Mouse (Mus musculus) kidney, adult 18-20 months (tissue): ENCODE measurements around the gene Tmem262.
"Not testable (repeated sequence)": the region's sequence is repeated elsewhere in the genome, so short reads cannot be mapped to it uniquely, and the experiment has no call there.

ENCODE experiments used
- DNase-seq: peaks from one replicate; pipeline ENCODE4 v3.0.0; 2021

The Tmem262 gene

DNA sequence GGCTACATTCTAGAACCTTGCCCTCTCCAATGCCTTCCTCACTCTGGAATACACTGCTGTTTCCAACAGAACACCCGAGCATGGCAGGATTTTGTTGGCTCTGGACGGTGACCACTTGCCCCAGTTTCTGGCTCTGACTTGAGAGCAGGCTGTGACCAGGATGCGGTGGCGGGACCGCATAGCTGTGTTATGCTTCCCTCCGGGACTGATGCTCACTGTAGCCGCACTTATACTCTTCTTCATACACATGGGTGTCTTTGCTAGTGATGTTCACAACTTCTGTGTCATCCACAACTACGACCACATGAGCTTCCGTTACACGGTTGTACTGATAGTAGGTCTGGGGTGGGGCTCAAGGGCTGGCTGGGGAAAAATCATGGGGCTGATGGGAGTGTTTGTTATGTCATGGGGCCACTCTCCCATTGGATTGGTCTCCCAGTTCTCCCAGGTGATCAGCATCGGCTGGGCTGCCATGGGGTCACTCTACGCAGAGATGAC, at the start of gene Tmem262:
Gene Tmem262 (plus strand): TSS at position 51 of the 498 bp plus-strand sequence.
- no peak for DNase-seq

- no peak for DNase-seq
These were observed 49.1 kb upstream of the Tmem262 start for GRCm38 (mm10) chr19:6030520-6031280.

GRCm38 (mm10) chr19:6035966-6036585, 43.8 kb upstream of the Tmem262 start:
- DNase-seq, result no peak

- DNase-seq, result no peak
These were observed 42.1 kb upstream of the Tmem262 start for GRCm38 (mm10) chr19:6037695-6038094.

DNA sequence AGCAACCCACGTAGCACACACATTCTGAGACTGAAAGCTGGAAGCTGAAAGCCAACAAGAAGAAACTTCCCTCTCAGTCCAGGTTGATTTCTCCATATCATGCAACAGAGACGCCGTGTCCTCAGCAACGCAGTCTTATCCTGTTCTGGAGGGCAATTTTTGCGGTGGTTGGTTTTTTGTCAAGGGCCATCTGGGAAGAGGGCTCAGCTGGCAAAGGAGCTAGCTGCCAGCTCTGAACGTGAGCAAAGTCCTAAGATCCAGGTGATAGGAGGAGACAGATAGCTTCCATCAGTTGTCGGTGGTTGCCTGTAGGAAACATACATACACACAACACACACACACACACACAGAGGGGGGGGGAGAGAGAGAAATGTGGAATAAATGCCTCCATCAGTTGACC, 41.5 kb upstream of the Tmem262 start:
- DNase-seq, result no peak

DNA sequence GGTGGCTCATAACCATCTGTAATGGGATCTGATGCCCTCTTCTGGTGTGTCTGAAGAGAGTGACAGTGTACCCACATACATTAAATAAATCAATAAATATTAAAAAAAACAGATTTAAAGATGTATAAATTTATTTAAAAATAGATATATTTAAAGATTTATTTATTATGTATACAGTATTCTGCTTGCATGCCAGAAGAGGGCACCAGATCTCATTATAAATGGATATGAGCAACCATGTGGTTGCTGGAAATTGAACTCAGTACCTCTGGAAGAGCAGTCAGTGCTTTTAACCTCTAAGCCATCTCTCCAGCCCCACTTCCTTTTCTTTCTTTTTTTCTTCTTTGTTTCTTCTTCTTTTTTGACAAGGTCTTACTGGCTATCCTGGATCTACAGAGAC, 39.8 kb upstream of the Tmem262 start:
- no peak for DNase-seq

- DNase-seq, result no peak
These were observed 37.5 kb upstream of the Tmem262 start for GRCm38 (mm10) chr19:6042293-6042692.

GRCm38 (mm10) chr19:6044102-6044501, 35.7 kb upstream of the Tmem262 start:
- not testable (repeated sequence) for DNase-seq

- no peak for DNase-seq
These were observed 34.2 kb upstream of the Tmem262 start for GRCm38 (mm10) chr19:6045366-6046293.

DNA sequence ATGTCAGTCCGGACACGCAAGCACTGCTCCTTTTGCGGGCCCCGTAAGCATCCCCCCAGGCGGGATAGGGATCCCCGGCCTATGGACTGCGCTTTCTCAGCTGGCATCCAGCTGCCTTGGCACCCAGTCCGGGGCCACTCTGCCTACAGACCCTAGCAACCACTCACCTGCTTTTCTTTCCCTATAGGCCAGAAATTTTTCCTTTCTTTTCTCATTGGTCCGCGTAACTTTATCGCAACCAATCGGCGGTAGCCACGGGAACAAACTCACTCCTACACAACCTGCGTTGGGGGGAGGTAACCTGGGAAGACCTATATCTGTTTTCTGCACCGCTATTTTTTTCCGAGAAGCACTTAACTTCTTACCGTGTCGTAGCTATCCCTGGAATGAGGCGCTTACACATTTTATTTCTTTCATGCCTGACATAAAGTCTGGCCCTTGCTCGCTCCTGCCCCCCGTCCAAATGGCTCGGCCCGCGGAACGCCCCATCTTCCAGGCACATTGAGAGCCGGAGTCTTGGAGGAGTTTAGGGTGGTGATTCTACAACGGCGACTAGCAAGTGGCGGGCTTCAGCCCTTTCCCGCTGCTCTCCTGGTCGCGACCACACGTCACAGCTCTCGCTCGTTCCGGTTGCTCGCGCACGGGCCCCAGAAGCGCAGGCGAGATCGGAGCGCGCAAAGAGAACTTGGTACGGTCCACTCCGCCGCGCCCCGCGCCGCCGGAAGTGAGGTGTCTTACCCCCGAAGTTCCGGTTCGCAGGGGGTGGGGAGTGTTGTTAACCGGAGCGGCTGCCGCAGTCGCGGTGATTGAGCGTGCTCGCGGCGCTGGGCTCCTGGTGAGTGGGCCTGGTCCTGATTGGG, 33.3 kb upstream of the Tmem262 start, which contains the start of gene Syvn1:
Gene Syvn1 (plus strand): TSS at position 283 of the 860 bp plus-strand sequence.
- DNase-seq, result peak; percentile 94

DNA sequence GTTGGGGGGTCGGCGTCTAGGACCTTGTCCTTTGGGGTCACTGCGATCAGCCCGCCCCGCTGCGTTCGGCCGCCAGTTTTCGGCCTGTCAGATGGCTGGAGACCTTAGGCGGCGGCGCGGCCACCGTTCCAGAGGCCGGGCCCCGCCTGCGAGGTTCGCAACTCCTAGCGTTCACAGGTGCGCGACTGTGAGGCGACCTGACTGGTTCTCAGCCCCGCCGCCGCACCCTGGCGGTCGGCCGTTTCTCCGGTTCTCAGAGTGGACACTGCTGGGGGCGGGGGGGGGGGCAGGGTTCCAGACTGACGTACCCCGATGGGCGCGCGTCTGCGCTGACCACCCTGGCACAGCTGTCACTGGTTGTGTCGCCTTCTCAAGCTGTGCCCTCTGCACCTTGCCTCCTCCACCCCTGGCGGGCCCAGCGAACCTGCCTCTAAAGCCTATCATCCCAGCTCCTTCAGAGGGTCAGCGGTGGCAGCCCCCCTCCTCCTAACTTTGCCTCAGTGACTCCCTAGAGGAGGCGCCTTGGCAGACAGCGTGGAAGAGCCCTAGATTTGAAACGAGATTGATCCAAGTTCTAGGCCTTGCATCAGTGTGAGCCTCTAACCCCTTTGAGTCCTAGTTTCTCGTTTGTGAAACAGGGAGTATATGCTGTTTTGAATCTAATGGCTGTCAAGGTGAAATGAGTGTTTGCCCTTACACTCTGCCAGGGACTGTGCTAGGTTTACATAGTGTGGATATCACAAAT, 32.5 kb upstream of the Tmem262 start:
- DNase-seq, result no peak

DNA sequence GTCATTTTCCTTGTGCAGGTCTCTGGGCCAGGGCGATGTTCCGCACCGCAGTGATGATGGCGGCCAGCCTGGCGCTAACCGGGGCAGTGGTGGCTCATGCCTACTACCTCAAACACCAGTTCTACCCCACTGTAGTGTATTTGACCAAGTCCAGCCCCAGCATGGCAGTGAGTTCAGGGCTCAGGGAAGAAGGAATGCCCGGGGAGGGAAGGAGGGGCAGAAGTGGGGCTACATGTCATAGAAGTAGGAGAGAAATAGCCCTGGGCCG, 32.0 kb upstream of the Tmem262 start:
- DNase-seq, result no peak

DNA sequence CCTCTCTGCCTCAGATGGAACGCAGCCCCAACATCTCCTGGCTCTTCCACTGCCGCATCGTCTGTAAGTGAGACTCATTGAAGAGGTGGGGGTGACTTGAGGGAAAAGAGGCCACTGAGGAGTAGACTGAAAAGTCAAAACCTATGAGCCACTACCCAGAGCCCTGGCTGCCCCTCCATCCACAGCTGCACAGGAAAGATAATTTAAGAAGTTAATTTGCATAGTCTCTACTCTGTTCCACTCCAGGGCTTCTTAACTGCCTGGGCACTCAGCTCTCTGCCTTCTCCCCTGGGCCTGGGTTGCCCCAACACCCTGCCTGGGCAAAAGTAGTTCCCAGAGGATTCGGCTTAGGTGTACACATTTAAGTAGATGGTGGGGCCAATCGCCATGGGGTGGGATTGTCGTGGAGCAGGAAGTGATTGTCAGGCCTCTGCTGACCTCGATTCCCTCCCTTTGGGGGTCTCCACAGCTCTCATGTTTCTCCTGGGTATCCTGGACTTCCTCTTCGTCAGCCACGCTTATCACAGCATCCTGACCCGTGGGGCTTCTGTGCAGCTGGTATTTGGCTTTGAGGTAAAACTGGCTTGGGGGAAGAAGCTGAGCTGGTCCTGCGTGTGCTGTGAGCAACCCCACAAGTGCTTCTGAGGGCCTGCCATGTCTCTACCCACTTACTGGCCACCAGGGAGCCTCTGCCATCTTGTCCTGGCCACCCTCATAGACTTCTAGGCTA, 31.0 kb upstream of the Tmem262 start:
- DNase-seq, result no peak

DNA sequence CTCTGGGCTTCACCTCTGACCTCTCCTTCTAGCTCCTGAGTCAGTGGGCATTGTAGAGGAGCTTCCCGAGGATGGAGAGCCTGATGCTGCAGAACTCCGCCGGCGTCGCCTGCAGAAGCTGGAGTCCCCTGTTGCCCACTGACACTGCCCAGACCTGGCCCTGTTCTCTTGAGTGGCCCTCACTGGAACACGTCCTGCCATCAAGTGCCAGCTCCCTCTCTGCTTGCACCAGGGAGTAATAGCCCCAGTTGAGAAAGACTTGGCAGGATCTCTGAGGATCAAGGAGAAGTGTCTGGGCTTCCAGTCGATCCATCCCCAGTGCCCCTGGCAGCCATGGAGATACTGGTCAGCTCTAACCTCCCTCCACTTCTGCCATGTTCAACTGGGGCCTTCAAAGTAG, 27.3 kb upstream of the Tmem262 start:
- no peak for DNase-seq

GRCm38 (mm10) chr19:6054296-6054695, 25.5 kb upstream of the Tmem262 start:
- no peak for DNase-seq

GRCm38 (mm10) chr19:6056696-6057095, 23.1 kb upstream of the Tmem262 start:
- DNase-seq, result no peak

GRCm38 (mm10) chr19:6057313-6058096, 22.3 kb upstream of the Tmem262 start, which contains the start of the genes Mrpl49 and Fau:
TSS of gene Mrpl49 (minus strand) at chr19:6057785.
TSS of gene Fau (plus strand) at chr19:6057844.
- DNase-seq, result peak; percentile 99

DNA sequence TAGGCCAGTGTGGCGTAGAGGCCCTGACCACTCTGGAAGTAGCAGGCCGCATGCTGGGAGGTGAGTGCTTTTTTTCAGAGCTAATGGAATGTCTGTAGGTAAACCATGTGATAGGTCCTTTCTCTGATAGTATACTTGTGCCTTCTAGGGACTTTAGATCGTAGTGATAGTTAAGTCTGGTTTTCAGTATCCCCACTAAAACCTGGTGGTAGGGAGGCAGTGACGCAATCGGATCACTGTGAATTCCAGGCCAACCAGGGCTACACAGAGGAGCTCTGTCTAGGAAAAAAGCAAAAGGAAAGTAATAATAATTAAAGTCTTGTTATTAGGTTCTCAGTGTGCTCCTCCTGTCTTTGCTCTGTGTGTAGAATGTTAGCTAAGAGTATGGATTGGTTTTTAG, 21.3 kb upstream of the Tmem262 start:
- no peak for DNase-seq

GRCm38 (mm10) chr19:6058966-6059365, 20.9 kb upstream of the Tmem262 start:
- no peak for DNase-seq

DNA sequence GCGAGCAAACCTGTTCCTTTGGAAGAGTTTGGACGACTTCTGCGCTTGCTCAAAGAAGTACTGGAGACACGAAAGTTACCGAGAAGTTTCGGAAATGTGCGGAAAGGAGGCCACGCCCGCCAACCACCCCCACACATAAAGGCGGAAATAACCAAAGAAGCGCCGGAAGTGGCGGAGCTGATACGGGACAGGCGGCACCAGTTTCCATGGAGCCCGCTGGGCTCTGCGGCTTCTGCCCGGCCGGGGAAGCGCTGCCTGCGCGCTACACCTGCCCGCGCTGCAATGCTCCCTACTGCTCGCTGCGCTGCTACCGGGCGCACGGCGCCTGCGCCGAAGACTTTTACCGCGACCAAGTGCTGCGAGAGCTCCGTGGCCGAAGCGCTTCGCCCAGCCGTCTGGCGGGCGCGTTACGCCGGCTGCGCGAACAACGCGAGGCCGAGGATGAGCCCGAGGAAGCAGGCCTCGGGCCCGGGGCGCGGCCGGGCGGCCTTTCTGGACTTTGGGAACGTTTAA, 18.8 kb upstream of the Tmem262 start, which contains the start of gene Znhit2:
Gene Znhit2 (plus strand): TSS at position 172 of the 513 bp plus-strand sequence.
- DNase-seq, result peak; percentile 96
